Mouse (Mus musculus): Measurements from ENCODE around the gene Rtn4r.

Rtn4r gene

DNA sequence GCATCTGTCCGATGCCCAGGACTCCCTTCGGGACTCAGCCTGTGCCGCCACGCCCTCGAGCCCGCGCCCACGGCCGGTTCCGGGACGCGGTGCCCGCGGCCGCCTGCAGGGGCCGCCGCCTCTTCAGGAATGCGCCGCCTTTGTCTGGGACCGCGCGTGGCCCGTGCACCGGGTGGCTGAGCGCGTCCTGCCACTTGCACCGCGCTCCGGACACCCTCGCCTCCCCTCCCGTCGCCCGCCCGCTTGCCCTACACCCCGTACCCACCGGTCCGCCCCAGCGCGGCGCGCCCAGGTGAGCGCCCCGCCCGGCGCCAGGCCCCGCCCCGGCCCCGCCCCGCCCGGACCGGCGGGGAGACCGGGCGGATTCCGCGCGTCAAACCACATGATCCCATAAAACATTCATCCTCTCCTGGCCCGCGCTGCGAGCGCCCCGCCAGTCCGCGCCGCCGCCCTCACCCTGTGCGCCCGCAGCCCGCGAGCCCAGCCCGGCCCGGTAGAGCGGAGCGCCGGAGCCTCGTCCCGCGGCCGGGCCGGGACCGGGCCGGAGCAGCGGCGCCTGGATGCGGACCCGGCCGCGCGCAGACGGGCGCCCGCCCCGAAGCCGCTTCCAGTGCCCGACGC is at the start of gene Rtn4r:
TSS of gene Rtn4r (plus strand) at position 402 of the 621 bp plus-strand sequence.
- peak; percentile 27 for DNase-seq

DNA sequence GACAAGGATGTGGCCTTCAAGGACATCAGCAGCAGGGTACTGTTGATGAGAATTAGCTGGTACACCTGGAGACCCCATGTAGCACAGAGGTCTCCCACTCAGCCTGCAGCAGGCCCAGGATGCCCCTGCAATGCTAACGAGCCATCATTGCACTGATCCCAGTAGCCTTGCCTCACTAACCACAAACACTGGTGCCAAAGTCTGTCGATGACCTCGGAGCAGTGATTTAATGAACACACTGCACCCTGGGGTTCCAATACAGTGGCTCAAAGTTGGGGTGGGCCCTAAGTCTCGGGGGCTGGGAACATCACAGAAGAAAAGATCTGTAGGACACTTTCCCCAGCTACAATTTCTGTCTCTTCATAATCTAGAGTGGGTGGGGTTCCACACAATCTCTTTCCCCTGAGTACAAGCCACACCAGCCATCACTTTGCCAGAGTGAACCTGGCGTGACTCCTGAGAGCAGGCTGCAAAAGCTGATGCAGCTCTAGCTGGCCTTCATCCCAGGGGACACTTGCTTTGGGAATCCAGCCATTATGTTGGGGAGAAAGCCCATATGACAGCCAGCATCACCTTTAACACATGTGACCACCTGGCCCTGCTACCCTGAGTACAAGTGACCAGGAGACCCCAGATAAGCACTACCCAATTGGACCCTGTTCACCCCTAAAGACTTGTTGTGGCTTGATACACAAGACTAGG is 49.0 kb upstream of the Rtn4r start:
- DNase-seq: no peak

DNA sequence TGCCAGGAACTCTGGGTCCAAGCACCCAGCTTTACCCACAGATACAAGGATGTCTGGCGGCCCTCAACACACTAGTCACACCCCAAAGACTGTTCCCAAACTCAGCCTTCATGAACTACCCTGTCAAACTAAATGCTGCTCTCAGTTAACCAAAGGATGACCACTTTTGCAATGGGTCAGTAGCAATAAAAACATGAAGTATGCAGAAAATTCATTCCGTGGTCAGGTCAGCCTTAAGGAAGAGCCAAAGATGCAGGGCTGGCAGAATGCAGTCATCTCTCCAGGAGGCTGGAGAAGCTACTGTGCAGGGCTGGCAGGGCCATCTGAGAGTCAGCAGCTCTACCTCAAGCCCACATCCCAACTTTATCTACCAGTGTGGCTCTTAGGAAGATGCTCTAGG is 48.1 kb upstream of the Rtn4r start:
- DNase-seq: no peak

DNA sequence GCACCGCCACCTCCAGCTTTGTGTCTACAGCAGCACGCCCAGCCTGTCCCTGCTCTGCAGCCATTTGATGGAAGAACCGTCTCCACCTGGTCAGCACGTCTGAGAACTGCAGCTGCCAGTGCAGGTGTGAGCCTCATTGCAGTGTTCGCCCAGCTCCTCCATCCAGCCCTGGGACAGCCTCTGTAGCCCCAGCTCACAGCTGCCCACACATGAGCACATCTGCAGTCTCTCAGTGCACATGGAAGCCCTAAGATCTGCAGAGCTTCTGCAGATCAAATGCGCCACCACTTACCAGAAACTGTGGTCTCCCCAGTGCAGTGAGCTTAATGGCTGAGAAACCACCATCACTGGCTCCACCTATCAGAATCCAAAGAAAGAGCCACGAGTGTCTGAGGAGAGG is 47.3 kb upstream of the Rtn4r start:
- no peak for DNase-seq

DNA sequence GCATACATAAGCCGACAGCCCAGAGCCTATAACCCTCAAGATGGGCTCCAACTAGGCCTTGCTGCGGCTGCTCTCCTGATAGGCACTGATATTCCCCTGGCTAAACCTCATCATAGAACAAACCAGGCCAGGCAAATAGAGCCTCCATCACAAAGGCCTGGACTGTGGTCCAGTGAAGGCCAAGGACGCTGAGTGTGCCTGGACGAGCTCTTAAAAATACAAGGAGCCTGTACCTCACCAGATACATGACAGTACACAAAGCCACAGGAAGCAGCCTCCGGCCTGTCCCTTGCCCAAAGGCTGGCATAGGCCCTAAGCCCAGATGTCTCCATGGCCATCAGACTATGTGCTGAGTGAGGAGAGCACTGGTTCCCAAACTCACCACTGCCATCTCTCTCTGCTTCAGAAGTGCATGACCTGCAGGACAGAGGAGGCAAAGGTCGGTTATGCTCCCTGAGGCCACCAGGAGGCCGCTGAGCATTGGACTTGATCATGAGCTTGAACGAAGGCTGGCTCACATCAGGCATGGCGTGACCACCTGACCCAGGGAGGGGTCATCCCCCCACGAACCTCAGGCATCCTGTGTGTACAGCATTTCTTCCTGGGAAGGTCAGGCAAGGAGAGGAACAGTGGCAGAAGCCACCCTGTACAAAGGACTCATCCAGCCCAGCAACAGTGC is 46.2 kb upstream of the Rtn4r start:
- no peak for DNase-seq

DNA sequence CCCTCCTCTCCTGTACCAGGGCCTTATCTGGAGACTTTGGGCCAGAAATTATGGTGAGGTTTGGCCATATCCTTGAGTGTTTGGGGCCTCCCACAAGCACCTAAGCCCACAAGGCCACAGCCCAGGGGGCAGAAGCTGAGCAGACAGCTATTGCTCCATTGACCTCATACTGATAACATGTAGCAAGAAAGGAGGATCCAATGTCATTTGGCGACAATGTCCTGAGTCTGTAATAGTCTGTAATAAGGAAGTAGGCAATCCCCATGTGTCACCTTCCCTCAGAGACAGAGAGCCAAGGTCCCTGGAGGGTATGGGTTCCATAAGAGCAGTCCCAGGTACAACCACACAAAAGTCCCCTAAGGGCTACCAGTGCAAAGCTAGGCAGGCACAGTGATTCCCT is 45.2 kb upstream of the Rtn4r start:
- DNase-seq: no peak

DNA sequence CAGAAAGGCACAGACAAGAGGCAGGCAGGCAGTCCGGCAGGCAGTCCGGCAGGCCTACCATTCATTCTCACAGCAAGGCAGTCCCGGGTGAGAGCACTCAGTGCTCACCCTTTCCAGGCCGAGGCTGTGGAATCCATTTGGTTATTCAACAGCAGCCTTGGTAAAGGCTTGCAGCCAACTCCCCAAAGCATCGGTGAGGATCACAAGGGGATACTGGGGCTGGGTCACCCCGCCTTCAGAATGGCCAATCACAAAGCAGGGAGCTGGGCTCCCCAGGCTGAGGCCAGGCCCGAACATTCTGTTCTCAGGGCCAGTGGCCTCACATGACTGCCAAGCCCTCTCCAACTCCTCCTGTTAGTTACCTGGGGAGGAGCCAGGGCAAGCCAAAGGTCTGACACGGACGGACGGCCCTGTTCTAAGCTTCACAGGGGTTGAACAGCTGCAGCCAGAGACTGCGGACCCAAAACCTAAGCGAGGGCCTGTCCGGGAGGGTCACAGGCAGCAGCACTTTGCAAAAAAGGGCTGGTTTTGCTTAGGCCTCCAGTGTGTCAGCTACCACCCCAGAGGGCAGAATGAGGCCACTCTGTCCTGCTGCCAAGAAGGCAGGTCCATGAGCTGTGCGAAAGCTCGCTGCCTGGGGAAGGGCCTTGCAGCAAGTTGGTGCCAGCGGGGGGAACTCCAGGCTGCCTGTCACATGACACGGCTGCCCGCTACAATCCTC is 44.1 kb upstream of the Rtn4r start:
- no peak for DNase-seq

DNA sequence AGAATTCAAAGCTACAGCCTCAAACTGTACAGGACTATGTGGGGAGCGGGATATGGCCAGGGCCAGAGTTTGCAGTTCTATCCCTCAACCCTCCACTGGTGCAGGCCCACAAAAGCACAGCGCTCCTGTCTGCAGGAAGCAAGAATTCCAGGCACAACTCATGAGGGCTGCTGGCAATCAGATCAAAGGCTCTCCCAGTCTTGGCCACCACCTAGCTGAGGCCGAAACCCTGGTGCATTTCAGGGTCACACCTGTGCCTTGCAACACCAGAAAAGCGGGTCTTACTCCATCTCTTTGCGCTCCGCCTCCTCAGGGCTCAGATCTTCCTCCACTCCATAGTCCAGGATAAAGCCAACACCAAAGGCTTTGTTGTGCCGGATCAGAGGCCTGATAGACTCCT is 43.2 kb upstream of the Rtn4r start:
- no peak for DNase-seq

DNA sequence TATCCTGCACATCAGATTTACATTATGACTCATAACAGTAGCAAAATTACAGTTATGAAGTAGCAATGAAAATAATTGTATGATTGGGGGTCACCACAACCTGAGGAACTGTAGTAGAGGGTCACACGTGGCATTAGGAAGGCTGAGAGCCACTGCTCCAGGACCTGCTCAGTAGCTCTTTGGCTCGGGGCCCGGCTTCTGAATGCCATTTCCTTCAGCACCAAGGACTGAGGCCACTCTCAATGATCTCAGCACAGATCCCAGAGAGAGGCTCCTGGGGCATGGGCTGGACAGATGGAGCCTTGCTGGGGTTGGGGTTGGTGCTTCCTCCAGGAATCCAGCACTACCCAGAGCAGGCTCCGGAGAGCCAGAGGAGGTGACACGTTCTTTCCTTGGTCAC is 40.3 kb upstream of the Rtn4r start:
- DNase-seq: no peak

DNA sequence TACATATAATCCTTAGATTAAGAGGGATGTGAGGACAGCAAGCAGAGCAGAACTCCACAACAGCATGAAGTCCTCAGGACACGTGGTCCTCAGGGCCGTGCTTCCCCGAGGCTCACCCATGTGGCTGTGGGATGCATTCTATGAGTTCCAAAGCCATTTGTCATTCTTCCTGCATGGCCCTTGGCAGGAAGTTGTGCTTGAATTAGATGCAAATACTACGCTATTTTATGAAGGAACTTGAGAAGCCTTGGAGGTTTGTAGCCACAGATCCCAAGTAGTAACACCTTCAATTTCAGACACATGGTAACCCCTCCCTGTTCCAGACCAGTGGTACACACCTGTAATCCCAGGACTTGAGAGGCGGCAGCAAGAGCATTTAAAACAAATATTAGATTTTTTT is 31.1 kb upstream of the Rtn4r start:
- DNase-seq: no peak

DNA sequence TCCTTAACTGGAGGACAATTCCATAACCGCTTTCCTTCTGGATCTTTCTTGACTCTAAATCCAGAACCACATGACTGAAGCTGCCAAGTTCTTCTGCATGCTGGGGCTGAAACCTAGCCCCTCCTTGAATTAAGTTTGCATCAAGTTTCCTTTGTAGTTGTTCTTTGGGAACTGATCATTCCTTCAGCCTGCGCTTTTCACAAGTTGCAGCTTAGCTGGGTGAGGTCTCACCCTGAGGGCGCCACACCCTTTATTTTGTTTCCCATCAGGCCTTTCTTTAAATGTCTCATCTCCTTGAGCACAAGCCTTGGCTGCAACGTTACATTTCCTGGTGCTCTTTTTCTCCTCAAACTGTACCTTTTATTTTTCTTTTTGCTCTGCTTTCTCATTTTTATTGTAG is 24.6 kb upstream of the Rtn4r start:
- no peak for DNase-seq

DNA sequence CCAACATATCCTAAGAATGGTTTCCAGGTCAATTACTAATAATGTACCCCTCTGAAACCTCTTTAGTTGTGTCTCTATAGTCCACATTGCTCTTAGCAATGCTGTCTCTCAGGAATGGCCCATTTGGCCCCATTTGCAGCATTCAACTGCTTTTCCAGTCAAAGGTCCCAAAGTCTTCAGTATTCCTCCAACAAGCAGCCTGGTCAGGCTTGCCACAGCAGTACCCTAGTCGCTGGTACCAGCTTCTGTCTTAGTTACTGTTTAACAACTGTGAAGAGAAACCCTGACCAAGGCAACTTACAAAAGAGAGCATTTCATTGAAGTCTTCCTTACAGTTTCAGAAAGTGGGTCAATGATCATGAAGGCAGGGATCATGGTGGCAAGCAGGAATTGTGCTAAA is 24.1 kb upstream of the Rtn4r start:
- no peak for DNase-seq

DNA sequence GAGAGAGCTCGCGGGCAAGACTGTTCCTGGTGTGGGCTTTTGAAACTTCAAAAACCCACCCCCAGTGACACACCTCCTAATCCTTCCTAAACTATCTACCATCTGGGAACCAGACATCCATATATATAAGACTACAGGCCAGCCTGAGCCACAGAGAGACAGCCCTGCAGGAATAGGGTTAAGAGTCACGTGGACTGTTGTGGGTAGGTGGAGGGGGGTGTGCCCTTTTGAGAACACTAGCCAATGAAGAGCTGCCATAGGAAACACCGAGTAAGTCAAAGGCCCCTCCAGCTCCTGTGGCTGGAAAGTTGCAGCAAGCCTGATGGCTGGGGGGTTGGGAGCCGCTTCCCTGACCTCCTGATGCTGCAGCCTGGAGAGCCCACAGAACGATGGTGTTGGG is 23.6 kb upstream of the Rtn4r start:
- no peak for DNase-seq

DNA sequence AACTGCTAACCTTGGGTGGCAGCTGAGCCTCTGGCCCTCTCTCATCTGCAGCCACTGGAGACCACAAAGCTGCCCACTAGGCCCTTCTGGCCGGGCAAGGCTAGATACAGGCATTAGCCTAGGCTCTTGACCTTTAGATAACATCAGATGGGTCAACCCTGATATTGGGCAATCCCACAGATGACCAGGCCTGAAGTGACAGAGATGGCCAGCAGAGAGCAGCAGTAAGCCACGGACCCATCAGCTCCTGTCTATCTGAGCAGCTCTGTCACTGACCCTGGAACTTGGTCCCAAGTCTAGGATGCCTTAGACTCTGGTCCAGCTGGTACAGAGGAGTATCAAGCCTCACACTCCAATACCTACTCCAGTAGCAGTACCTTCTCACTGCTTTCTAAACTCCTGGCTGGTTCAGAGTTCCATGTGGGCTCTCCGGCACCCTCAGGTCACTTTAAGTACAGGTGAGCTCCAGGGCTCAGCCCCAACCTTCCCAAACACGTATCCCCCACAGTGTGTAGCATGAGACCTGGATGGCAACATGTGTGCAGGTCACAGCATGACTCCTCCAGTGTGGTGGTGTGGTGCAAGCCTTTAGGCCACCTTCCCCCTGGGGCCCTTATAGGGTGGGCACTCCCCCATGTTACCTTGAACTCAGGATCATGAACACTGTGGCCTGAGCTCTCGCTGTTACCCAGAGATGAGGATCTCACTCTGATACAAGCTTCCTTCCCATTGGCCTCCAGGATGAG is 19.0 kb upstream of the Rtn4r start:
- DNase-seq: peak; percentile 57

DNA sequence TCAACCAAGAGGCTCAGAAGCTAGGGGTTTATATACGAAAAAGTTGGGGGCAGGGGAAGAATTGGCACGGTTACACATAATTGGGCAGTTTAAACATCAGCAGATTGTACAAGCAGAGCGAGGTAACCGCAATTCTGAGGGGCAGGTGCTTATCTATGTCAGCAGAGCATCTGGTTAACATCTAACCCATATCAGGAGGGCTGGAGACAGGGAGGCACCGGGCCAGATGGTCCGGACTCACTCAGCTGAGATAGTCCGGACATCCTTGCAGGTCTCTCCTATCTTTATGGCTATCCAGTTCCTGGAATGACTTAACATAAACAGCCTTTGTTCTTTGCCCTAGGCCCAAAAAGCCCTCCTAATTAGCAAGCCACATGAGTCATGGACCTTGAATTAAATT is 16.4 kb upstream of the Rtn4r start:
- DNase-seq: no peak

DNA sequence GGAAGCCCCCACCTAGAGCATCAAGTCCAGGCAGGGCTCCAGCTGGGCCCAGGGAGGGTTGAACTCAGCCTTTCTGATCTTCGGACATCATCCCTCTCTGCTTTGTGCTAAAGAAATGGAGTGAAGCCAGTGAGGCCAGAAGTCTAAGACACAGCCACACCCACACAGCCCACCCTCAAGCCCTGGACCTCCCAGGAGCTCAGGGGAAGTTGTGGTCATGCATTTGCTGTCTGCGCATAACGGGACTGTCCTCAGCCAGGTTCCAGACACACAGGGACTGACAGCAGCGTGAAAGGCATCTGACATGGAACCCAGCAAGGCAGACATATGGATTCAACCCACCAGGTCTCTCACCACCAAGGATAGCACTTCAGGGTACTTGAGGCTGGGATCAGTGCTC is 11.0 kb upstream of the Rtn4r start:
- no peak for DNase-seq

DNA sequence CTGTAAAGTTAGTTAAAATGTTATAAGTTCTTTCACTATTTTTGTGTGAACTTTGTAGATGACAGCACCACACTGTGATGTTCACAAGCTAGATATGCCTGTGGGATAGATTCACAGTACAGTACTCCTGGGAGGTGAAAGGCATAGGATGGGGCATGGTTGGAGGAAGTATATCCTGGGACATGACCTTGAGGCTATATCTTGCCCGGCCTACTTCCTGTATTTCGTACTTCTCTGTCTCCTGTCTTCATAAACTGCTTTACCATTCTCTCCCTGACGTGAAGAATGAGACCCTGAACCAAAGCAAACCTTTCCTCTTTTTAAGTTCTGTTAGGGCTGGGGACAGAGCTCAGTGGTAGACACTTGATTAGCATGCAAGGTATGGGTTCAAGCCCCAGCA is 9.2 kb upstream of the Rtn4r start:
- DNase-seq: no peak

DNA sequence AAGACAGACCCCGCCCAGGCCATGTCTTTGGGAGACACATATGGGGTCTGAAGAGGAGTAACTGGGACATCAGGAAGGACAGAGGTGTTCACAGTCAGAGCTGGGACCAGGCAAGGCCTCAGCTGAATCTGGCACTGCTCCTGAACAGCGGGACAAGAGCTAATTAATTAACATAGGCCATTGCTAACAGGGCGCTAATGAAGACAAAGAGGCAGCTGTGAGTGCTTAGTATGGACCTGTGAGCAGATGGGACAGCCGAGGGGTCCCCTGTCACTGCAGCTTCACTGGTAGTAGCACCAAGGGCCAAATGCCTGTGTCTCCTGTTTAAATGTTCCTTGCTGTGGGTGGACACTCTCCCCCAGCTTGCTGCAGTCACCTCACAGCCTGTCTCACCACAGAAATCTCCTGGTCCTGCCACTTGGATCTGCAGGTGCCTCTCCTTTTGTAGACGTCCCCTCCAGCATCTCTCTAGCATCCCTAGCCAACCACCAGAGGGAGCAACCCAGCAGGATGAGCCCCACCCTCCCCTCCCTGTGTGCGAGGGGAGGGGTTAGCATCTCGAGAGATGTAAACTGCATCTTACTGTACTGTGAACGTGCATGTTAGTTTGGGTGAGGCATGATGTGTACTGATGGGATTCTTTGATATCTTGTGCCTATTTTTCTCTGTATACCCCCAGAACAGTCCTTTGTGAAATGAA is 8.3 kb upstream of the Rtn4r start:
- peak; percentile 52 for DNase-seq

DNA sequence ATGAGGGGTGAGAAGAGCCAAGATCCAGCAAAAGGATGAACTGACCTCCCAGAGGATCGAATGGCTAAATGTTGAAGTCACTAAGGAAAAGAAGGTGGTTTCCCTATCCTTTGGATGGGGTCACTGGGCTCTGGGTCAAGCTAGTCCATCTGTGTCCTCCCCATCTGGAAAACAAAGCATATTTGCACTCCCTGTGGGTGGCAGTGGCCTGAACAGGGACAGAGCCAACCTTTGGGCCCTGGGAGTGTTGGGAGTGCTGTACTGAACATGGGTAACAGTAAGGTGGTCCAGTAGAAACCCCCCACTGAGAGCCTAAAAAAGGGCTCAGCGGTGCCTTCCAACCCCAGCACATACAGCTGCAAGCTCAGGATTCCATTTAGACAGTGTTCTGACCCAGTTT is 4.7 kb upstream of the Rtn4r start:
- DNase-seq: no peak

DNA sequence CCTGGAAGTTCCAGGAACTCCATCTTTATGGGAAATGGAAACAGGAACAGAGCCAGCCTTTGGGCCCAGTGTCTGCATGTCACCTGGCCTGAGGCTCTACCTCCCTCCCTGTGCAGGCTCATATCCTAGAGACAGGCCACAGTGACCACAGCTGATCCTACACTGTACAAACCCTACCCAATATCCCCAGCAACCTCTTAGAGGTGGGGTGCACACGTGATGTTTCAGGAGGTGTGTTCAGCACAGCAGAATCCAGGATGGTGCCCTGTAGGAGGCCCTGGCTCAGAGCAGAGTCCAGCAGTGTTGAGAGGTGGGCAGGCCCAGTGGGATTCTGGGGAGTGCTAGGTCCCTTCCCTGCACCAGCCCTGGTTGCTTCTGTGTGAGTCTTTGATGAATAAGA is 4.0 kb upstream of the Rtn4r start:
- no peak for DNase-seq

DNA sequence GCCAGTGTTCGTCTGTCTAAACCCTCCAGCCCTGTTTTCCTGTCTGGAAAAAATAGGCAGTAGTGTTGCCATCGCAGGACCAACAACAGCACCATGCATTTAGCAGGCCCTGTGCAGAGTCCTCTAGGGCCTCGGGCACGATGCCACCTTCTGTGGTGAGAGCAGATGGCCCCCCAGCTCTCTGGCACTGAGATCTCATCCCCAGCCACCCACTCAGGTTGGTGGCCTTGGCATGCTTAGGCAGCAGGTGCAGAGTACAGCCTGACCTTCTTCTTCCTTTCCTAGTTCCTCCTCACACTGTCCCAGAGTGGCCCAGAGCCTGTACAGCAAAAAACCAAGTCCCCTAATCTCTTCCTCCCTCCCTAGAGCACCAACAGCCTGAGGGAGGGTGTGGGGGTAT is 3.4 kb upstream of the Rtn4r start:
- no peak for DNase-seq

DNA sequence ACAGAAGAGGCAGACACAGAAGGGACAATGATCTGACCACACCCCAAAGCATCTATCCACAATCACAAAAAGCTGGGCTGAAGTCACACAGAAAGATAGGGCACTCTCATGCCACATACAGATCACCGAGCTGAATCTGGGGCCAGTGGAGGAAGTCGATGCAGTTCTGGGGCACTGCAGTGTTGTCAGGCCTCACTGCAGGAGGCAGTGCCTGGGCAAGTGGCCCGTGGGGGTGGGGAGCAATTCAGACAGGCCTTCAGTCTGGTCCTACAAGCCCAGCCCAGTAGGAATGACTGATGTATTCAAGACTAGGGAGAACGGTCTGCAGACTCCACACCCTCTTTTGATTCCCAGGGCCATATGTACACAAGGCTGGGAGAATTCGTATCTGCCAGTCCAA is 2.8 kb upstream of the Rtn4r start:
- DNase-seq: no peak
